Mouse (Mus musculus): ENCODE measurements around the gene Sde2. TPM values are rescaled to one million over a fixed set of nuclear protein-coding genes. Genes with fewer than 3 reads are reported as not detected.

Sde2 gene
- 1.6 and 2.4 TPM in 2 replicates for polyA plus RNA-seq (2012; rRNA removed)

DNA sequence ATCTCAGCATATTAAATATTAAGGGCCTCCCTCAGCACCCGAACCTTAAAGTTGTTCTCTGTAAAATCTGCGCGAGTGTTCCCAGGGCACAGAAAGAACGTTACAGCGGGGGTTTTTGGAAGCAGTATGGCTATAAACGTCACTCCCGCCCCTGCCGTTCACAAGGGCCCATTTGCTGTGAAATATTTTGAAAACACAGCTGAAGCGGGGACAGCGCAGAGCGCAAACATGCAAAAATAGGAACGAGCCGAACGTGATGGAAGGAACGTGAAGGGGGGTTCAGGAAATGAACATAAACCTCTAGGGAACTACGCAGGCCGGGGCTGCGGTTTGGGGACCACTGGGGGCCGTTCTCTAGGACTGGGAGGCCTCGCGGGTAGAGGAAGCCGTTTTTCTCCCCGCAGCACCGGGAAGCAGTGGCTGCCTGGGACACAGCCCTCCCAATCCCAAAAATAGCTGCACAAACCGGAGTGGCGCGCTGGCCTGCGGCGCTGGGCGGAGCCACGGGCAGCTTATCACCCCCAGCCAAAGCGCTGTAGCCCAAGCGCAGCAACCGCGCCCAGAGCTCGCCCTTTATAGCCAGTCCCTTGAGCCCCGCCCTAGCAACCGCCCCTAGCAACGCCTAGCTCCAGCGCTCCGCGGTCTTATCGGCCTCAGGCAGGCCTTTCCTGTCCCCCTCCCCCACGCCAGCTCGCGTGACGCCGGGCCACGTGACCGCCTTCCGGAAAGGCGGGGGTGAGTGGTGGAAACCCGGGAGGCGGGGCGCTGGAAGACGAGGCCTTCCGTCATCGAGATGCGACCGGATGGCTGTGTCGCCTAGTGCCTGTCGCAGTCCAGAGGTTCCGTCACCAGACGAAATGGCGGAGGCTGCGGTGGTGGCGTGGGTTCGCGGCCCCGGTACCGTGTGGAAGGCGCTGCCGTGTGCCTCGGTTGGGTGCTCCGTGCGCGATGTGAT, at the start of gene Sde2:
TSS of gene Sde2 (plus strand) at position 812 of the 955 bp plus-strand sequence.

GRCm38 (mm10) chr1:180813885-180814740, 36.8 kb upstream of the Sde2 start, which contains the start of gene H3f3a:
Gene H3f3a (minus strand): TSS chr1:180813943.

GRCm38 (mm10) chr1:180892808-180893207, 41.9 kb downstream of the Sde2 start, which contains the start of gene Lefty2:
Gene Lefty2 (plus strand): TSS chr1:180893108.

DNA sequence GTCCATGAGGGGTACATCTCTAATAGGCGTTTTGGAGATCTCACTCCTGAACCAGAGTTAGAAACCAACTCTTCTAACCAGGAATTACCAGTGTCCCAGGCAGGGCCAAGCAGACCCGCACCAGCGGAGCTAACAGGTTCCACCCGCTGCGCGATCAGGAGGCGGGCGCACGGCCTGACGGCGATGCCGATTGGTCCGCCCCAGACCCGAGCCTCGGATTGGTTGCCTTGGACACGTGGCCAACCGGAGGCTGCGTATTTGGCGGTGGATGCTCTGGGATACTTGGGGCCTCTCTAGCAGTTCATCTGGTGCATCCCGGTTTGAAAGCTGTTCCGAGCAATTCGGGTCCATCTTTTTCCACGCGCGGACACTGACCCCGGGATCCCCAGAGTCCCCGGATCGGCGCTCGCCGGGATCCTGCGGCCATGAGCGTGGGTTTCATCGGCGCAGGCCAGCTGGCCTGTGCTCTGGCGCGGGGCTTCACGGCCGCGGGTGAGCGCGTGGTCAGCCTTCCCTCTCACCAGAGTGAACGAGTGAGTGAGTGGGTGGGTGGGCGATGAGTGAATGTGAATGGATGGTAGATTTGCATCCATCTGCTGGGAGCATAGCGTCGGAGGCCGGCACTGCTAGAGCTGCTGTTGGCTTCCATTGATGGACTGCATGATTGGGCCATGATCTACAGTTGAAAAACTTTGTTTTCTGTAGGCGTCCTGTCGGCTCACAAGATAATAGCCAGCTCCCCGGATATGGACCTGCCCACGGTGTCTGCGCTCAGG, 53.3 kb downstream of the Sde2 start, which contains the start of gene Pycr2:
TSS of gene Pycr2 (plus strand) at position 255 of the 776 bp plus-strand sequence.

Other genes with a start within 250 kb of the Sde2 start
- 0.66 and 0.68 TPM in 2 replicates for gene Lin9, start 210.0 kb upstream of the Sde2 start, polyA plus RNA-seq (2012; rRNA removed)
- not detected in 2 replicates for gene Mixl1, start 154.1 kb upstream of the Sde2 start, polyA plus RNA-seq (2012; rRNA removed)
- 4.7 and 5.1 TPM in 2 replicates for gene Acbd3, start 125.1 kb upstream of the Sde2 start, polyA plus RNA-seq (2012; rRNA removed)
- 38.2 and 53.7 TPM in 2 replicates for gene H3f3a, start 37.2 kb upstream of the Sde2 start, polyA plus RNA-seq (2012; rRNA removed)
- gene Lefty2, start 42.0 kb downstream of the Sde2 start, polyA plus RNA-seq (2012; rRNA removed), result not detected in 2 replicates
- gene Pycr2, start 53.2 kb downstream of the Sde2 start, polyA plus RNA-seq (2012; rRNA removed), result 32.6 and 43.3 TPM in 2 replicates
- gene Lefty1, start 83.9 kb downstream of the Sde2 start, polyA plus RNA-seq (2012; rRNA removed), result 7.7 and 8.0 TPM in 2 replicates
- 92.4 and 94.7 TPM in 2 replicates for gene Tmem63a, start 91.2 kb downstream of the Sde2 start, polyA plus RNA-seq (2012; rRNA removed)
- gene Ephx1, start 169.8 kb downstream of the Sde2 start, polyA plus RNA-seq (2012; rRNA removed), result 19.1 and 26.4 TPM in 2 replicates
- 2.6 and 3.7 TPM in 2 replicates for gene 9130409I23Rik, start 200.1 kb downstream of the Sde2 start, polyA plus RNA-seq (2012; rRNA removed)